Mouse (Mus musculus) embryo, embryonic 9.5 days (tissue): ENCODE measurements around the gene Sdhc.
"Not testable (repeated sequence)": the region's sequence is repeated elsewhere in the genome, so short reads cannot be mapped to it uniquely, and the experiment has no call there.

Source experiments
- DNase-seq: peaks from one replicate; pipeline ENCODE4 v3.0.0-alpha.2; 2017; ENCODE audit errors: extremely low spot score

Gene Sdhc

DNA sequence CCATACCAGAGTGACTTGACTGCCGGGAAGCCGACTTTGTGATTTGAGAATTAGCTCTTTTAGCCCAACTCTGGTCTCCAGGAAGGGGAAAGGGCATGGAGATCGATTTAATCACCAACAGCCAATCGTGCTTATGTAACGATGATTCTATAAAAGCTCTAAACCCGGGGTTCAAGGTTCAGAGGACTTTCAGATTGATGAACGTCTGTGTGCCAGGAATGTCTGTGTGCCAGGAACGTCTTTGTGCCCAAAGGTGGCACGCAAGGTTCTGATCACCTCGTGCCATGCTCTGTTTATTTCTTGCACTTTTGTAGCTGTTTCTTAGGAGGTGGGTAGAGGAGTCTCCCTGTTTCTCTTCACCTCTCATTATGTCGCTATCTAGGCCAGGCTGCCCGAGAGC, 18.5 kb upstream of the Sdhc start:
- no peak for DNase-seq

- no peak for DNase-seq
Observed at GRCm38 (mm10) chr1:171165629-171166345, 15.4 kb upstream of the Sdhc start.

DNA sequence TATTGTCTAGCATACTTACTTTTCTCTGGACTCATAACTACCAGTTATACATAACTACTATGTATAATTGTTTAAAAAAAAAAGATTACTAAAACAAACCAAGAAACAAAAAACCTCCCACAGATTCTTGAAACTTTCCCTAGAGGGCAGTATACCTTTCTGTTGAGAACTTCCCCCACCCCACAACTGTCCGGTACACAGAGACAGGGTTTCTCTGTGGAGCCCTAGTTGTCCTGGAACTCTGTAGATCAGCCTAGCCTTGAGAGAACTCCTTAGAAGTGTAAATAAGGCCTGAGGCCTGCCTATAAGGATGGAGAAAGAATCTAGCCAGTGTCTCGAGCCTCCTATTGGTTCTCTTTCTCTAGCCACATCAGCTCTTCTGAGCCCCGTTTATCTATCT, 13.9 kb upstream of the Sdhc start:
- DNase-seq: no peak

GRCm38 (mm10) chr1:171162526-171162925, 12.1 kb upstream of the Sdhc start:
- DNase-seq: no peak

- peak; percentile 20 for DNase-seq
Observed at GRCm38 (mm10) chr1:171159485-171159975, 9.1 kb upstream of the Sdhc start.

DNA sequence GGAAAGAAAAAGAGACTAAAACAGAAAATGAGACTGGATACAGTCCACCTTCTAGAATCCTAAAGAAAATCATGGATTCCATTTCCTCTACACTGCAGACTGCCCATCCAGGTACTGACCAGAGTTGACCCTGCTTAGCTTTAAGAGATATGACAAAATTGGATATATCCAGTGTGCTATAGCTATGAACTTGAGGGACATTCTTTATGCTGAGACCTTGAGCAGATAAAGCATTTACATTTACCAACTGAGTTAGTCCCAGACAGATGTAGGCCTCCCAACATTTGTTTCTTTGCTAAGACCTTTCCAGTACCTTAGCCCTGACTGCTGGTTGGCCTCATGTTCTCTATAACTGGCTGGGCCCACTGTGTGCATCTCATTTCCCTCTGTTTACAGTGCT, 7.6 kb upstream of the Sdhc start:
- DNase-seq: no peak

- DNase-seq: no peak
Observed at GRCm38 (mm10) chr1:171156644-171157043, 6.2 kb upstream of the Sdhc start.

DNA sequence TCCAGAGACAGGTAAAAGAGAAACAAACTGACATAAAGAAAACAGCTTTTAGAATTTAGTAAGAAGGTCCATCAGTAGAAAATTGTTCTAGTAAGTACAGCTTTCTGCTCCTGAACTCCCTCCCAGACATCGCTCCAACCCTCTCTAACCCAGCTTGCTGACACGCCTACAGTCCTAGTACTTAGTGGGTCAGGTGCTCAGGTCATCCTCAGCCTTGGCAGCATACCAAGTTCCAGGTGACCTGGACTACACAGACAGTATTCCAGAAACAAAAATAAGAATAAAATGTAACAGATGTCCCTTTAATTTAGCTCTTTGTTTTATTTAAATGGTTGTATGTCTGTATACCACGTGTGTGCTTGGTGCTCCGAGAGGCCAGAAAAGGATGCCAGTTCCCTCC, 1.6 kb upstream of the Sdhc start:
- no peak for DNase-seq

GRCm38 (mm10) chr1:171150838-171151391, 512 bp upstream of the Sdhc start:
- DNase-seq: no peak

- DNase-seq: not testable (repeated sequence)
Observed at GRCm38 (mm10) chr1:171142981-171143380, 7.4 kb downstream of the Sdhc start.

- DNase-seq: not testable (repeated sequence)
Observed at GRCm38 (mm10) chr1:171137486-171138155, 12.8 kb downstream of the Sdhc start.

GRCm38 (mm10) chr1:171135600-171135999, 14.8 kb downstream of the Sdhc start:
- DNase-seq: no peak

GRCm38 (mm10) chr1:171130971-171131370, 19.4 kb downstream of the Sdhc start:
- no peak for DNase-seq

DNA sequence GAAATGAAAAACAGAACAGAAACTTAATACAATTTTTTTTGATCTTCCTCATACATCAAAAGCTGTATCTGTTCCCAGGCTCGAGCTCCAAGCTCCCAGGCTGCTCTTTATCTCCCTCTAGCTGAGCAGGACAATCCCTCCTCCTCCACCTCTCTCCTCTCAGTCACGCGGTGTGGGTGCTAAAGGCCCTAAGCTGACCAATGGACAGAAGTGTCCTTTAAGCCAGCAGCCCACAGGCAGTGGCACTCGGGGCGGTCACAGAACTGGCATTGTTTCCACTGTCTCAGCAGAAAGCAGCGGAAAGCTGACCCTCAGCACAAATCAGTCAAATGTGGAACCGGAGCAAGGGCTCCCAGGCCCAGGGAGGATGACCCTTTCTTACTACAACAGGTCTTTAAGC, 21.2 kb downstream of the Sdhc start:
- no peak for DNase-seq

- no peak for DNase-seq
Observed at GRCm38 (mm10) chr1:171124398-171124797, 26.0 kb downstream of the Sdhc start.

DNA sequence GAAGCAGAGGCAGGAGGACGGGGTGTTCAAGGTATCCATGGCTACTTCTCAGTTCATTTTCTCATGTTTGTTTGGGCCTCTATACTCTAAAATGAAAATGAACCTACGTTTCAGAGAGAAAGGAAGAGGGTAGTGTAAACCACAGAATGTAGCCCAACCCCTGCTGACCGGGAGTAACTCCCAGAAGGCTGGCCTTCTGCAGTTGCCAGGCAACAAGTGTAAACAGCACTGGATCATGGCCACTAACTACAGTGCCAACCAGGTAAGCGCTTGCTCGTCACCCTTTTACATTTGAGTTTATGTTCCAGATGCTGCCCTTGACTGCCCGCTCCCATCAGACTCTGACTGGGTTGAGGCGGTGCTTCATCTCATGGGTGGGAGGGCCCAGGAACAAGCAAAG, 27.5 kb downstream of the Sdhc start:
- DNase-seq: no peak

DNA sequence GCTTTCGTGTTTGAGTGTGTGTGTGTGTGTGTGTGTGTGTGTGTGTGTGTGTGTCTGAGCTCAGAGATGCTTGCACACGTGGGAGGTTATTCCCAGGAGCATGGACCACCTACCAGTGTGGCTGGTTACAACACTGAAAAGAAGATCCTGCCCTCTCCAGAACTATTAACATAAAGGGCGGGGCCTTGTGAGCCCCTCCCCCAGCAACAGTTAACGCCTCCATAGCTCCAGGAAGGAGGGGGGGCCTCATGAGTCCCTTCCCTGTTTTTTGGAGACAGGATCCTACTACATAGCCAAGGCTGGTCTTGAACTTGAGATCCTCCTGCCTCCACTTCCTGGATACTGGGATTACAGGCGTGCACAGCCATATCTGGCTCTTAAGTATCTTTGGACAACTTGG, 28.6 kb downstream of the Sdhc start:
- DNase-seq: no peak

GRCm38 (mm10) chr1:171120893-171121292, 29.5 kb downstream of the Sdhc start:
- no peak for DNase-seq

GRCm38 (mm10) chr1:171119405-171119804, 31.0 kb downstream of the Sdhc start:
- no peak for DNase-seq

DNA sequence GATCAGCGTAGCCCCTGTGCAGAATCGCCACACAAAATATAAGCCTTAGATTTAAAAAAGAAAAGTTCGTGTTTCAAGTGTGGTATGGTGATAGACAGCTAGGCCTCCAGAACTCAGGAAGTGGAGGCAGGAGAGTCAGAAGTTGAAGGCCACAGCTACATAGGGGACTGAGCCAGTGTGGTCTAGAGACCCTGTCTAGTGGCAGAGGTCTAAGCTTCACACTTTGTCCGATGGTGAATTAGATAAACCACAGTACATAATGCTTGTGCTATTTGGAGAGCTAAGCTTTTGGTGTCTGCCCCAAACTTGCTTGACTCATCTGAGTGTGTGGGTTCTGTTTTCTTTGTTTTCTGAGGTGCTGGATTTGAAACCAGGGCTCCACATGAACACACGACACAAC, 31.4 kb downstream of the Sdhc start:
- no peak for DNase-seq

DNA sequence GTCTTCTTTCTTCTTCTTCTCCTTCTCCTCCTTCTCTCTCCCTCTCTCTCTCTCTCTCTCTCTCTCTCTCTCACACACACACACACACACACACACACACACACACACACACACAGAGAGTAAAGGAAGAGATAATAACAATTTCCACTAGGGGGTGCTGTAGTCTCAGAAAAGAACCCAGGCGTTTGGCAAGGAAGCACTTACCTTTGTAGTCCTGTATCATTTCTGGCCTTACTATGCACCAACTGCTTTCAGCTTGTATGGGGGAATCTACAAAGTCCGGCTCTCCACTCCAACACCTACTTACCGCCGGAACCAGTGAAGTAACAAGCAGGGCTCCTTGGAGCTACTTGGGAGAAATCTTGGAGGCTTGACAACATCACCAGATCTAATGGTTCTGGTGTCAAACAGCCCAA, 32.1 kb downstream of the Sdhc start:
- peak; percentile 86 for DNase-seq

DNA sequence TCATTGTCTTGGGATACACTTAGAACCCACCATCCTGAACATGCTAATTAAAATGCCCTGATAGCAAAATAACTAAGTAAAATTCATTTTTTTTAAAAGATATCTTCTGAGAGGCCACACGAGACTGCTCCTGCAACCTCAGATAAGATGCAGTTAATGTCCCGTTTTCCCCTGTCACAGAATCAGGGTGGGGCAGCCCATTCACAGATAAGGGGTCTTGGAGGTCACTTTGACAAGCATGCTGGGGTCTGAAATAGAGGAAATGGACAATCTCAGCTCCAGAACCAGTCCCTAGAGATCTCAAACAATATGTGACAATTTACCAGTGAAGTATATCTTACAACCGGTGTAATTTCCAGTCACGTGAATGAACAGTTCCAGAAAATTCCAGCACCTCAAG, 34.1 kb downstream of the Sdhc start:
- DNase-seq: no peak

DNA sequence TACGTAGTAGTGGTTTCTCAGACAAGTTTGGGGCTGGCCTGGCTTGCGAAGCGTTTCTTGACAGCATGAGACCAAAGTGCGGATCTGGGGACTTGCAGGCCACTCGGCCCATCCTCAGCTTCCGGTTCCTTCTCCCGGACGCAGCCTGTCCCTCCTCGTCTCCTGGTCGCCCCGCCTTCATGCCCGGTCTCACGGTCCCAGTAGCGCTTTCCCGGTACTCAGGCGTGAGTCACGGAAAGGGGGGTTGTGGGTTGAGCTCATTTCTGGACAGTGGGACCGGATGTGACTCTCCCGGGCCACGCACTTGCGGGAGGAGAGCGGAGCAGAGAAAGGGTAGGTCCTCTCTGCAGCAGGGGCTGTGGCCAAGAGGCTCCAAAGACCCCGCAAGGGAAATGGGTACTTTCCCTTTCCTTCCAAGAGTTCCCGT, 36.5 kb downstream of the Sdhc start, which contains the start of gene Cfap126:
Gene Cfap126, plus strand, starts transcription at position 46 of the 427 bp plus-strand sequence.
- DNase-seq: peak; percentile 85
